7 mouse cellular contexts compared by ENCODE assay signal in genomic region chr5:119167718-119168117, GRCm38 (mm10).
DNase-seq lines count a peak whose midpoint lies in the region; ATAC-seq lines count a peak whose summit lies in the region.

No protein-coding gene starts in this region.

- peak; percentile 97 for DNase-seq in 3T3-L1 (ENCODE audit: low read depth, low spot score)
- DNase-seq in MN1 (ENCODE audit: low spot score), result peak; percentile 78
- DNase-seq in cerebellum, postnatal 4 days (ENCODE audit: low spot score in 2 of 2), result peak; percentile 30 to 65
- DNase-seq in heart, postnatal 25 days (ENCODE audit: low spot score), result peak; percentile 77
- DNase-seq in left cerebral cortex, postnatal 14 days (ENCODE audit: low spot score in 2 of 2), result peak; percentile 84 to 90
- DNase-seq in right cerebral cortex, postnatal 25 days, result peak; percentile 85

- ATAC-seq in inflammation-experienced regulatory T-cells, adult 6 months, result no peak

- intact Hi-C loops in heart, postnatal 25 days (cut with DNase I), result no loop called here
- intact Hi-C loops in left cerebral cortex, postnatal 14 days (cut with DNase I), result no loop called here
